Mouse (Mus musculus) midbrain, embryonic 10.5 days (tissue): ENCODE results near the gene Nup133. TPM values are rescaled to one million over a fixed set of nuclear protein-coding genes. Genes with fewer than 3 reads are reported as not detected.

Experiments used
- DNase-seq: peaks from one replicate; pipeline ENCODE4 v3.0.0-alpha.2; 2017; ENCODE audit warnings: low spot score
- H3K27ac ChIP-seq: fragments of 300-500 bp; sonication (generic); replicated peaks from 2 replicates; pipeline ENCODE4 v1.5.1; 2016; ENCODE audit warnings: mild to moderate bottlenecking
- H3K27me3 ChIP-seq: fragments of 300-500 bp; sonication (generic); 2 replicates; pipeline ENCODE4 v1.6.1; 2016; ENCODE audit warnings: low read depth, mild to moderate bottlenecking; ENCODE audit not compliant: poor library complexity, severe bottlenecking
- H3K36me3 ChIP-seq: fragments of 300-500 bp; sonication (generic); 2 replicates; pipeline ENCODE4 v1.6.1; 2016; ENCODE audit warnings: mild to moderate bottlenecking, moderate library complexity
- H3K4me1 ChIP-seq: fragments of 300-500 bp; sonication (generic); 2 replicates; pipeline ENCODE4 v1.6.1; 2016
- H3K4me3 ChIP-seq: fragments of 300-500 bp; sonication (generic); 2 replicates; pipeline ENCODE4 v1.5.1; 2016; ENCODE audit warnings: mild to moderate bottlenecking, moderate library complexity
- H3K9me3 ChIP-seq: fragments of 300-500 bp; sonication (generic); replicated peaks from 2 replicates; pipeline ENCODE4 v1.6.1; 2016; ENCODE audit warnings: mild to moderate bottlenecking
- WGBS: fragments of 180-500 bp; shearing (Covaris S2); methylation state at CpG from one replicate; pipeline ENCODE4 v1.1.7; 2016; 5-methylcytosine and 5-hydroxymethylcytosine counted together
- polyA plus RNA-seq: library from polyadenylated mRNA; unstranded; fragments of >200 nt; fragmentation: Nextera tagmentation; extraction: Ambion mirVana; gene quantifications from 2 replicates; pipeline ENCODE4 v1.2.1, GENCODE M21; 2016

Nup133 gene
- polyA plus RNA-seq: 54.5 and 56.1 TPM in 2 replicates

GRCm38 (mm10) chr8:123948942-123949685, at the start of gene Nup133:
Nup133 (minus strand) TSS chr8:123949265.
- H3K27me3 ChIP-seq: no peaks in the 10 kb centered on the region
- H3K4me1 ChIP-seq: peaks cover 17% of the 10 kb centered on the region
- WGBS: under 1% methylated on average over 77 of the region's 77 CpGs
- H3K9me3 ChIP-seq: no peaks in the 10 kb centered on the region
- peak within 1 kb of the TSS; percentile 89 for H3K27ac ChIP-seq
- peaks cover 34% of the 10 kb centered on the region for H3K36me3 ChIP-seq
- peak; percentile 99 for DNase-seq
- H3K4me3 ChIP-seq: peak within 1 kb of the TSS; percentile 96

- H3K9me3 ChIP-seq: no peaks in the 10 kb centered on the region
- no peaks in the 10 kb centered on the region for H3K27me3 ChIP-seq
- WGBS: 92% methylated on average over 3 of the region's 3 CpGs
- H3K27ac ChIP-seq: no peak overlapping the region
- DNase-seq: no peak
- H3K4me3 ChIP-seq: no peak overlapping the region
- H3K36me3 ChIP-seq: peaks cover 52% of the 10 kb centered on the region
- no peaks in the 10 kb centered on the region for H3K4me1 ChIP-seq
Observed at GRCm38 (mm10) chr8:123993997-123994396, 44.9 kb upstream of the Nup133 start.

- Histone ChIP-seq H3K4me1 (no peaks in the 10 kb centered on the region), H3K9me3 (no peaks in the 10 kb centered on the region), H3K4me3 (no peak overlapping the region), H3K27me3 (no peaks in the 10 kb centered on the region), H3K27ac (no peak overlapping the region), H3K36me3 (peaks cover 48% of the 10 kb centered on the region)
- WGBS: 93% methylated on average over 5 of the region's 5 CpGs
- no peak for DNase-seq
Observed at GRCm38 (mm10) chr8:123993597-123993996, 44.5 kb upstream of the Nup133 start.

- Histone ChIP-seq H3K9me3 (no peaks in the 10 kb centered on the region), H3K36me3 (peaks cover 39% of the 10 kb centered on the region), H3K27me3 (no peaks in the 10 kb centered on the region), H3K4me1 (no peaks in the 10 kb centered on the region), H3K27ac (no peak overlapping the region), H3K4me3 (no peak overlapping the region)
- DNase-seq: no peak
- WGBS: 86% methylated on average over 8 of the region's 8 CpGs
Observed at GRCm38 (mm10) chr8:123992587-123992986, 43.5 kb upstream of the Nup133 start.

GRCm38 (mm10) chr8:123990277-123991049, 41.4 kb upstream of the Nup133 start:
- 92% methylated on average over 13 of the region's 13 CpGs for WGBS
- H3K27ac ChIP-seq: no peak overlapping the region
- DNase-seq: no peak
- peaks cover 20% of the 10 kb centered on the region; the same call in 1 of the 2 replicates for H3K36me3 ChIP-seq
- no peak overlapping the region for H3K4me3 ChIP-seq
- H3K9me3 ChIP-seq: no peaks in the 10 kb centered on the region
- no peaks in the 10 kb centered on the region for H3K4me1 ChIP-seq
- H3K27me3 ChIP-seq: no peaks in the 10 kb centered on the region

- no peaks in the 10 kb centered on the region for H3K27me3 ChIP-seq
- no peaks in the 10 kb centered on the region for H3K4me1 ChIP-seq
- H3K9me3 ChIP-seq: no peaks in the 10 kb centered on the region
- 75% methylated on average over 7 of the region's 7 CpGs for WGBS
- H3K4me3 ChIP-seq: no peak overlapping the region
- H3K27ac ChIP-seq: 0 out of 2 replicates have a peak overlapping the region, but pooled peaks have one; percentile 19
- no peak for DNase-seq
- peaks cover 8% of the 10 kb centered on the region; the same call in 1 of the 2 replicates for H3K36me3 ChIP-seq
Observed at GRCm38 (mm10) chr8:123989128-123989527, 40.1 kb upstream of the Nup133 start.

GRCm38 (mm10) chr8:123988605-123989038, 39.6 kb upstream of the Nup133 start:
- H3K4me1 ChIP-seq: no peaks in the 10 kb centered on the region
- H3K27ac ChIP-seq: no peak overlapping the region

GRCm38 (mm10) chr8:123982826-123983400, 33.8 kb upstream of the Nup133 start, which contains the start of gene Abcb10:
Abcb10 (minus strand) TSS chr8:123983122.
- Histone ChIP-seq H3K27me3 (peaks cover 18% of the 10 kb centered on the region; the same call in 1 of the 2 replicates), H3K9me3 (no peaks in the 10 kb centered on the region), H3K4me3 (peak within 1 kb of the TSS; percentile 93), H3K4me1 (peaks cover 22% of the 10 kb centered on the region), H3K36me3 (no peaks in the 10 kb centered on the region), H3K27ac (peak within 1 kb of the TSS; percentile 91)
- 1% methylated on average over 54 of the region's 56 CpGs for WGBS
- DNase-seq: peak; percentile 88

More at GRCm38 (mm10) chr8:123988605-123989038, 39.6 kb upstream of the Nup133 start:
- Histone ChIP-seq H3K27me3 (no peaks in the 10 kb centered on the region), H3K4me3 (no peak overlapping the region), H3K36me3 (peaks cover 3% of the 10 kb centered on the region; the same call in 1 of the 2 replicates), H3K9me3 (no peaks in the 10 kb centered on the region)
- no peak for DNase-seq
- WGBS: 82% methylated on average over 6 of the region's 6 CpGs

- no peak for DNase-seq
- H3K9me3 ChIP-seq: no peaks in the 10 kb centered on the region
Observed at GRCm38 (mm10) chr8:123982291-123982793, 33.3 kb upstream of the Nup133 start.

GRCm38 (mm10) chr8:123981674-123982073, 32.6 kb upstream of the Nup133 start:
- Histone ChIP-seq H3K4me3 (peak overlapping the region; percentile 93), H3K4me1 (peaks cover 22% of the 10 kb centered on the region), H3K27ac (peak overlapping the region; percentile 33; the same call in 1 of the 2 replicates), H3K9me3 (no peaks in the 10 kb centered on the region), H3K27me3 (peaks cover 18% of the 10 kb centered on the region; the same call in 1 of the 2 replicates), H3K36me3 (no peaks in the 10 kb centered on the region)
- WGBS: 58% methylated on average over 4 of the region's 4 CpGs
- DNase-seq: no peak

More at GRCm38 (mm10) chr8:123982291-123982793, 33.3 kb upstream of the Nup133 start:
- Histone ChIP-seq H3K27ac (peak overlapping the region; percentile 91), H3K36me3 (no peaks in the 10 kb centered on the region), H3K4me3 (peak overlapping the region; percentile 93), H3K27me3 (peaks cover 18% of the 10 kb centered on the region; the same call in 1 of the 2 replicates), H3K4me1 (peaks cover 22% of the 10 kb centered on the region)
- WGBS: under 1% methylated on average over 47 of the region's 48 CpGs

- Histone ChIP-seq H3K36me3 (no peaks in the 10 kb centered on the region), H3K4me1 (peaks cover 22% of the 10 kb centered on the region), H3K9me3 (no peaks in the 10 kb centered on the region), H3K4me3 (peak overlapping the region; percentile 16), H3K27me3 (peaks cover 18% of the 10 kb centered on the region; the same call in 1 of the 2 replicates), H3K27ac (no peak overlapping the region)
- DNase-seq: no peak
- WGBS: 74% methylated on average over 4 of the region's 4 CpGs
Observed at GRCm38 (mm10) chr8:123980239-123980638, 31.2 kb upstream of the Nup133 start.

GRCm38 (mm10) chr8:123978926-123979325, 29.9 kb upstream of the Nup133 start:
- H3K36me3 ChIP-seq: 0 out of 2 replicates have a peak, but pooled peaks cover 4% of the 10 kb centered on the region

More at GRCm38 (mm10) chr8:123978926-123979325, 29.9 kb upstream of the Nup133 start:
- H3K27ac ChIP-seq: no peak overlapping the region
- 76% methylated on average over 8 of the region's 8 CpGs for WGBS
- H3K9me3 ChIP-seq: no peaks in the 10 kb centered on the region
- H3K4me3 ChIP-seq: no peak overlapping the region
- no peak for DNase-seq
- H3K27me3 ChIP-seq: peaks cover 18% of the 10 kb centered on the region; the same call in 1 of the 2 replicates
- H3K4me1 ChIP-seq: peaks cover 22% of the 10 kb centered on the region
